Mouse (Mus musculus): ENCODE measurements around the gene Tmem98.

- TF ChIP-seq CTCF (conservative IDR thresholded peaks at IDR 0.05; ENCODE audit: insufficient read depth, insufficient read length, low read depth, low read length) (no peak), POLR2A (IDR thresholded peaks at IDR 0.05; ENCODE audit: low read depth, low read length) (no peak)
Measured at GRCm38 (mm10) chr11:80762066-80762465, 47.9 kb upstream of the Tmem98 start.
